Mouse (Mus musculus) kidney, postnatal 14 days (tissue): Measurements from ENCODE around the gene Gm17093.
"Not testable (repeated sequence)": the region's sequence is repeated elsewhere in the genome, so short reads cannot be mapped to it uniquely, and the experiment has no call there.

Source experiments
- DNase-seq: peaks from one replicate; pipeline ENCODE4 v3.0.0; 2022; ENCODE audit warnings: mixed read lengths

Gene Gm17093

DNA sequence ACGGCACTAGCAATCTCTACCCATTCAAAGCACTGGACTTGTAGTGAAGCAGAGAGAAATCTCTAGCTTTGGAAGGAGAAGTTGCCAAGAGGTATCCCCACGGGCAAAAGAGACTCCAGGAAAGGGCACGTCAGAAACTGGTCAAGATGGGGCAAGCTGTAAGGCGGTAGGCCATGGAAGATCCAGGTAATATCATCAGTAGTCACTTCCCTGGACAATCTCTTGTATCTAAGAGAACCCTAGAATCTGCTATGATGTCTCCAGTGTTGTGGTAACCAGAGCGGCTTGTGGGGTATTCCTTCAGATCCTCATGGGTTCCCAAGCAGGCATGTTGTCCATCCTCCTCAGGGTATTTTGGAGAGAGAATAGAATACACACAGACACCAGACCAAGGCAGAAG is at the start of gene Gm17093:
TSS of gene Gm17093 (plus strand) at position 301 of the 400 bp plus-strand sequence.
- DNase-seq, result not testable (repeated sequence)

DNA sequence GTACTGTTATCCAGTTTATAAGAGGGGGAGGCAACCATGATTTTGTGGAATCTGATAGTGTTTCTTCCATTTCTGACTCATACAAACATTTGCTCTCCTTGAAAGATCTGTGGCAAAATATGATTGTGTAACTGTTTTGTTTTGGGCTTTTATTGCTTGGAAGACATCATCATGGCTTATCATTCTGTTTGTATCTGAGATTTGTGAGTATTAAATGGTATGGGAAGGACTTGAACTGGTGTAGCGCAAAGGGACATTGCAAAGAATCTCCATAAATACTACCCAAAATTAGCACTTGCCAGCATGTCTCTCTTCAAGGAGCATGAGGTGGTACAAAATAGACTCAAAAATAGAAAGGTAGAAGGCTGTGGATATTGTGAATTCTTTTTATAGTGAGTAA is 25.9 kb upstream of the Gm17093 start, which contains the start of gene BC061237:
TSS of gene BC061237 (plus strand) at position 301 of the 400 bp plus-strand sequence.
- DNase-seq, result not testable (repeated sequence)

DNA sequence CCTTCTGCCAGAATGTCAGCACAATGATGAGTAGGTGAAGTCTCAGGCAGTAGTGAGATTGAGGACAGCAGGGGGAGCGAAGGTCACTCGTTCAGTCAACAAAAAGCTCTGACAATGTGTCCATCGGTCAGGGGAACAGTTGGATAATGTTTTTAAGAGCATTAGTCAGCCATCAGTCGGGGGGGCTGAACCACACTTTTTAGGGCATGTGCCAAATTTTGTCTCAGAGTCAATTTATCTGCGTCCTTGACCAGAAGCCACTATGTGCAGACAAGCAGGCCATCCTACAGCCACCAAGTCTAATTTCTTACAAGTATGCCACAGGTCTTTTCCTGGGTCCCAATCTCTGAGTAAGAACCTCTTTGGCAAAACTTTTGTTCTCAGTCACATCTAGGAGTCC is 29.9 kb downstream of the Gm17093 start:
- DNase-seq, result not testable (repeated sequence)
